In the genomic region with DNA sequence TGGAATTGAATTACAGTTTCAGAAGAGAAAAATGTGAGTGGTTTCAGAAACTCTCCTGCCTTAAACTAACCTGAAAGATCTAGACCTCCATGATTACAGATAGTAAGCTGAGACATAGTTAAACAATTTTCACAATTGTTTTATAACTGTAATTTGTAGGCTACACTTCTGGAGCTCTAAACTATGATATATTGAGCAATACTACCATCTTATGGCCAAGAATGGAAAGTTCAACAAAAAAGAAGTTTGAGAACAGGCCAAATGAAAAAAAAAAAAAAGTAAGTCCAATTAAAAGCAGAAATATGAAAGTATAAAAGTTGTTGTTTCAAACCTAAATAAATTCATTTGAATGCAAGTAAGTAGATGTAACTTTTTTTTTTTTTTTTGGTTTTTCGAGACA, we compare ENCODE assay signal across 28 mouse cellular contexts. TPM values are rescaled to one million over a fixed set of nuclear protein-coding genes. Genes with fewer than 3 reads are reported as not detected.
DNase-seq lines count a peak whose midpoint lies in the region; ATAC-seq and TF ChIP-seq lines count a peak whose summit lies in the region.
"Had no signal": no experiment of that assay in that cellular context is flagged by ENCODE, and none has a peak within 500 bp of the region (broad histone marks: within the 10 kb centered on the region; RNA-seq: fewer than 3 reads in every experiment).

No protein-coding gene starts in this region.

- DNase-seq in hindbrain, embryonic 14.5 days (ENCODE audit: low spot score): peak; percentile 25
- peak; percentile 1 for DNase-seq in lung, embryonic 14.5 days
- DNase-seq in lung, postnatal 25 days (ENCODE audit: low spot score): no peak
- DNase-seq in 3T3-L1 (ENCODE audit: low read depth, low spot score): peak; percentile 4
- DNase-seq in MEL (ENCODE audit: low read depth, low spot score): peak; percentile 61
- no peak for DNase-seq in embryonic facial prominence, embryonic 10.5 days (ENCODE audit: low spot score)
- DNase-seq in gastrocnemius, postnatal 25 days: no peak
- DNase-seq: adrenal gland, adult 2 months; adrenal gland, postnatal 25 days; B cell, adult 2 months; cerebellum, adult 18-20 months; cerebellum, adult 9-11 months; cerebellum, postnatal 36 days; heart, adult 18-20 months; heart, postnatal 10 days had no signal

- H3K9me3 ChIP-seq in hindbrain, embryonic 14.5 days (ENCODE audit: control insufficient read depth, low read length): no peaks in the 10 kb centered on the region
- no peaks in the 10 kb centered on the region for H3K9me3 ChIP-seq in hindbrain, embryonic 12.5 days (replicated peaks)
- no peaks in the 10 kb centered on the region for H3K9me3 ChIP-seq in lung, embryonic 14.5 days (ENCODE audit: low read depth, low read length)
- no peaks in the 10 kb centered on the region for H3K9me3 ChIP-seq in MEL (replicated peaks; ENCODE audit: insufficient read depth, low read length)
- H3K9me3 ChIP-seq in embryonic facial prominence, embryonic 10.5 days: no peaks in the 10 kb centered on the region
- H3K9me3 ChIP-seq: forebrain, embryonic 15.5 days; G1E; heart, embryonic 10.5 days; hindbrain, embryonic 15.5 days had no signal

- TF ChIP-seq CTCF in lung, embryonic 14.5 days (IDR thresholded peaks at IDR 0.05; ENCODE audit: low read depth): no peak
- TF ChIP-seq CTCF in MEL (IDR thresholded peaks at IDR 0.05 in 2 of 3, conservative IDR thresholded peaks at IDR 0.05 in 1 of 3; ENCODE audit: control insufficient read depth in 1 of 3, insufficient read depth in 1 of 3, low read depth in 2 of 3, low read length in 3 of 3, poor library complexity in 1 of 3, severe bottlenecking in 1 of 3): peak in 1 of 3 experiments; percentile 83; a peak in 2 of 6 replicates

- H3K4me1 ChIP-seq in hindbrain, embryonic 14.5 days (replicated peaks; ENCODE audit: control insufficient read depth, insufficient read depth, low read length): no peaks in the 10 kb centered on the region
- H3K4me1 ChIP-seq in hindbrain, embryonic 12.5 days: no peaks in the 10 kb centered on the region
- H3K4me1 ChIP-seq in lung, embryonic 14.5 days (ENCODE audit: insufficient read depth): no peaks in the 10 kb centered on the region
- H3K4me1 ChIP-seq in MEL (ENCODE audit: control insufficient read depth in 1 of 2, insufficient read depth in 2 of 2, low read length in 2 of 2): no peaks in the 10 kb centered on the region
- no peaks in the 10 kb centered on the region for H3K4me1 ChIP-seq in embryonic facial prominence, embryonic 10.5 days
- H3K4me1 ChIP-seq: forebrain, embryonic 15.5 days; heart, embryonic 10.5 days; hindbrain, embryonic 15.5 days had no signal

- no peaks in the 10 kb centered on the region for H3K79me2 ChIP-seq in MEL (ENCODE audit: control insufficient read depth, insufficient read depth, low read length, poor library complexity)

- H3K4me2 ChIP-seq in hindbrain, embryonic 14.5 days (replicated peaks): no peak overlapping the region
- H3K4me2 ChIP-seq in hindbrain, embryonic 12.5 days (replicated peaks): no peak overlapping the region
- no peak overlapping the region for H3K4me2 ChIP-seq in lung, embryonic 14.5 days
- H3K4me2 ChIP-seq: forebrain, embryonic 15.5 days; hindbrain, embryonic 15.5 days had no signal

- no peaks in the 10 kb centered on the region for H3K36me3 ChIP-seq in hindbrain, embryonic 14.5 days (replicated peaks; ENCODE audit: control insufficient read depth, insufficient read depth)
- no peaks in the 10 kb centered on the region for H3K36me3 ChIP-seq in hindbrain, embryonic 12.5 days
- H3K36me3 ChIP-seq in lung, embryonic 14.5 days (ENCODE audit: insufficient read depth): no peaks in the 10 kb centered on the region
- no peaks in the 10 kb centered on the region for H3K36me3 ChIP-seq in MEL (ENCODE audit: control insufficient read depth in 1 of 2, insufficient read depth in 2 of 2, low read length in 2 of 2)
- no peaks in the 10 kb centered on the region for H3K36me3 ChIP-seq in embryonic facial prominence, embryonic 10.5 days (replicated peaks)
- H3K36me3 ChIP-seq: forebrain, embryonic 15.5 days; G1E; heart, embryonic 10.5 days; hindbrain, embryonic 15.5 days had no signal

- 88% methylated on average over 1 of the region's 1 CpGs for WGBS in hindbrain, embryonic 14.5 days
- 100% methylated on average over 1 of the region's 1 CpGs for WGBS in hindbrain, embryonic 12.5 days
- 56% methylated on average over 1 of the region's 1 CpGs for WGBS in lung, embryonic 14.5 days
- 70% methylated on average over 1 of the region's 1 CpGs for WGBS in embryonic facial prominence, embryonic 10.5 days

- no peaks in the 10 kb centered on the region for H3K27me3 ChIP-seq in hindbrain, embryonic 14.5 days (ENCODE audit: control insufficient read depth, insufficient read depth, low read length)
- H3K27me3 ChIP-seq in hindbrain, embryonic 12.5 days: no peaks in the 10 kb centered on the region
- no peaks in the 10 kb centered on the region for H3K27me3 ChIP-seq in lung, embryonic 14.5 days (ENCODE audit: insufficient read depth, low read length)
- H3K27me3 ChIP-seq in MEL (ENCODE audit: control insufficient read depth in 1 of 2, insufficient read depth in 2 of 2, low read length in 2 of 2): no peaks in the 10 kb centered on the region
- no peaks in the 10 kb centered on the region for H3K27me3 ChIP-seq in embryonic facial prominence, embryonic 10.5 days (replicated peaks; ENCODE audit: low read depth, poor library complexity, severe bottlenecking)
- H3K27me3 ChIP-seq: forebrain, embryonic 15.5 days; hindbrain, embryonic 15.5 days had no signal

- no peak; the same call in none of the 2 replicates for TF ChIP-seq RAD21 in MEL (IDR thresholded peaks at IDR 0.05; ENCODE audit: low read depth, low read length)

- H3K27ac ChIP-seq in hindbrain, embryonic 14.5 days: no peak overlapping the region
- H3K27ac ChIP-seq in hindbrain, embryonic 12.5 days: no peak overlapping the region
- no peak overlapping the region for H3K27ac ChIP-seq in lung, embryonic 14.5 days (ENCODE audit: low read depth)
- no peak overlapping the region for H3K27ac ChIP-seq in MEL (ENCODE audit: control insufficient read depth, low read depth, low read length)
- no peak overlapping the region for H3K27ac ChIP-seq in embryonic facial prominence, embryonic 10.5 days (replicated peaks)
- H3K27ac ChIP-seq: forebrain, embryonic 15.5 days; heart, embryonic 10.5 days; hindbrain, embryonic 15.5 days had no signal

- no peak for TF ChIP-seq POLR2A in MEL (IDR thresholded peaks at IDR 0.05; ENCODE audit: control insufficient read depth in 1 of 2, insufficient read depth in 1 of 2, low read depth in 1 of 2, low read length in 2 of 2, poor library complexity in 1 of 2)

- TF ChIP-seq EP300 in MEL (IDR thresholded peaks at IDR 0.05; ENCODE audit: low read depth in 1 of 2, low read length in 2 of 2): no peak

- ATAC-seq in hindbrain, embryonic 14.5 days (ENCODE audit: low FRiP score): no peak
- ATAC-seq in hindbrain, embryonic 12.5 days (ENCODE audit: low FRiP score): no peak
- ATAC-seq in lung, embryonic 14.5 days (ENCODE audit: insufficient read depth): no peak
- ATAC-seq: activated CD4-positive, CD25-positive, alpha-beta regulatory T cell, adult 4 months; CD4-positive, CD25-positive, alpha-beta regulatory T cell, adult 4 months; forebrain, embryonic 15.5 days; Patski had no signal

- no peak overlapping the region for H3K4me3 ChIP-seq in hindbrain, embryonic 14.5 days (replicated peaks; ENCODE audit: low read length)
- H3K4me3 ChIP-seq in hindbrain, embryonic 12.5 days: no peak overlapping the region
- H3K4me3 ChIP-seq in lung, embryonic 14.5 days (ENCODE audit: low read depth, low read length): no peak overlapping the region
- no peak overlapping the region for H3K4me3 ChIP-seq in MEL (ENCODE audit: control insufficient read depth in 1 of 2, insufficient read depth in 1 of 2, low read depth in 2 of 2, low read length in 2 of 2)
- H3K4me3 ChIP-seq in embryonic facial prominence, embryonic 10.5 days: no peak overlapping the region
- H3K4me3 ChIP-seq: forebrain, embryonic 15.5 days; heart, embryonic 10.5 days; hindbrain, embryonic 15.5 days had no signal

- no peak overlapping the region for H3K9ac ChIP-seq in hindbrain, embryonic 14.5 days
- H3K9ac ChIP-seq in hindbrain, embryonic 12.5 days: no peak overlapping the region
- no peak overlapping the region for H3K9ac ChIP-seq in lung, embryonic 14.5 days
- H3K9ac ChIP-seq in MEL (ENCODE audit: control insufficient read depth, low read depth, low read length, poor library complexity, severe bottlenecking): no peak overlapping the region
- H3K9ac ChIP-seq: forebrain, embryonic 15.5 days; hindbrain, embryonic 15.5 days had no signal

TF ChIP-seq in MEL, 35 proteins besides CTCF, POLR2A, EP300 and RAD21:
- no peak for TF ChIP-seq ZMIZ1 (IDR thresholded peaks at IDR 0.05; ENCODE audit: low read depth, low read length)
- TF ChIP-seq USF1 (IDR thresholded peaks at IDR 0.05; ENCODE audit: low read depth, low read length): no peak
- no peak for TF ChIP-seq NELFE (IDR thresholded peaks at IDR 0.05; ENCODE audit: low read depth, low read length)
- TF ChIP-seq MEF2A (IDR thresholded peaks at IDR 0.05; ENCODE audit: extremely low read depth, insufficient replicate concordance, low read depth, low read length, poor library complexity, severe bottlenecking): no peak
- no peak for TF ChIP-seq TBP (IDR thresholded peaks at IDR 0.05; ENCODE audit: low read depth, low read length)
- no peak for TF ChIP-seq UBTF (IDR thresholded peaks at IDR 0.05; ENCODE audit: borderline replicate concordance, insufficient read depth, low read depth, low read length)
- no peak for TF ChIP-seq E2F4 (IDR thresholded peaks at IDR 0.05; ENCODE audit: borderline replicate concordance, low read depth, low read length)
- TF ChIP-seq ZNF384 (IDR thresholded peaks at IDR 0.05; ENCODE audit: low read depth, low read length): peak; percentile 97
- TF ChIP-seq ZC3H11A (IDR thresholded peaks at IDR 0.05; ENCODE audit: low read depth, low read length): peak; percentile 94
- peak; percentile 83 for TF ChIP-seq SMC3 (IDR thresholded peaks at IDR 0.05; ENCODE audit: low read depth, low read length)
- no peak for TF ChIP-seq BHLHE40 (IDR thresholded peaks at IDR 0.05; ENCODE audit: borderline replicate concordance, low read depth, low read length)
- no peak for TF ChIP-seq POLR2AphosphoS2 (IDR thresholded peaks at IDR 0.05; ENCODE audit: low read length)
- TF ChIP-seq TCF12 (IDR thresholded peaks at IDR 0.05; ENCODE audit: low read depth, low read length): 0 out of 2 replicates have a peak, but pooled peaks have one; percentile 13

RNA-seq across cellular contexts. Expression of a gene that starts 21.4 kb away (rescaled TPM):
- polyA plus RNA-seq in hindbrain, embryonic 14.5 days (2014; fragmentation: Nextera tagmentation; extraction: Ambion mirVana): not detected in 2 replicates
- not detected in 2 replicates for polyA plus RNA-seq in hindbrain, embryonic 12.5 days (2016; fragmentation: Nextera tagmentation; extraction: Ambion mirVana)
- polyA plus RNA-seq in lung, embryonic 14.5 days (2014; fragmentation: Nextera tagmentation; extraction: Ambion mirVana): not detected in 2 replicates
- total RNA-seq in MEL (2012; rRNA removed): not detected in 2 replicates
- polyA plus RNA-seq in MEL (2012; ENCODE audit: insufficient read depth in 1 of 2, insufficient read length in 2 of 2, low read depth in 1 of 2, low replicate concordance in 2 of 2, missing spikeins in 1 of 2): not detected
- not detected in 2 replicates for polyA plus RNA-seq in embryonic facial prominence, embryonic 10.5 days (2016; fragmentation: Nextera tagmentation; extraction: Ambion mirVana)
- not detected for total RNA-seq in gastrocnemius, postnatal 25 days (2021)
- total RNA-seq: adrenal gland, adult 2 months; adrenal gland, postnatal 25 days; G1E; gastrocnemius, adult 8-10 months; gastrocnemius, postnatal 4 days; heart, adult 18-20 months; heart, postnatal 10 days; hematopoietic stem cell, adult 5-6 weeks had no signal
- polyA plus RNA-seq: activated CD4-positive, CD25-positive, alpha-beta regulatory T cell, adult 4 months; adrenal gland, adult 2 months; CD4-positive, CD25-positive, alpha-beta regulatory T cell, adult 4 months; embryonic facial prominence, embryonic 14.5 days; forebrain, embryonic 15.5 days; G1E; heart, embryonic 10.5 days; heart, embryonic 14.5 days; hindbrain, embryonic 15.5 days; Patski had no signal

Comparison
In these comparisons a context has a peak if more than half of its experiments do, and no peak if none do; other contexts are left out.
1. DNase-seq: peak in hindbrain, embryonic 14.5 days (single experiment), lung, embryonic 14.5 days (single experiment), 3T3-L1 (single experiment) and MEL (single experiment); none in lung, postnatal 25 days (single experiment), embryonic facial prominence, embryonic 10.5 days (single experiment) and gastrocnemius, postnatal 25 days (single experiment).